Mouse (Mus musculus) cerebellum, adult 11-12 months (tissue): ENCODE results near the gene Pbx3.
A peak's percentile ranks its signal among the peaks of the same experiment; 100 is the strongest.

Source experiments
- DNase-seq: peaks from one replicate; pipeline ENCODE4 v3.0.0; 2022

Gene Pbx3

DNA sequence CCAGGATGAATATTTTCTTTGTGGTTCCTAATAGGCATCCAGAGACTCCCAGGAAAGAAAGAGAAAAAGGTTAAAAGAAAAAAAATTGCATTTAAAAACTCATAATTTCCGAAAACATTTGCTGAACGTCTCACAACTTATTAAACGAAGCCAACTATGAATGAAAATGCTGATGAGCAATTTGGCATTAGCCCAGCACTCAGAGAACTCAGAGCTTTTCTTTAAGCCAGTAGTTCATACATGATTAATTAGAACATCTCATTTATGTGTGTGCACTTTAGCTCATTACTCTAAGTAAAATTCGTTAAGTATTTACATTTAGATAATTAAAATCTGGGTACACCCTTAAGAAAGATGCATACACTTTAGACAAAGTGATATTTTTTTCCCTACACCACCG lies 155.3 kb downstream of the Pbx3 start:
- no peak for DNase-seq

DNA sequence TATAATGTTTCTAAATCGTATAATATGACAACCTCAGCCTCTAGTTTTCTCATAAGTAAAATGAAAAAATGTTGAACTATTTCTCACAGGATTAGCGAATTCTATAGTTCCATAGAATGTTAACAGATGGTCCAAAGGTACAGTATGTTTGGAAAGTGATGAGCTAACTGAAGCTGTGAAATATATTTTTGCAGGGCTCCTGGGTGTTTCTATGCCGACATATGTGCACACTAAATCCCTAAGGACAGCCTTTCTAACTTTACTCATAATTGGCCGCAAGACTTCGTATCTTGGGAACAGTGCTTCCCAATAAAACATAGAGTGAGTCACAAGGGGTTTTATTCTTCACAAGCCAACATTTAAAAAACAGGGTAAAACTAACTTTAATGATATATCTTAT lies 157.4 kb downstream of the Pbx3 start:
- DNase-seq = no peak

DNA sequence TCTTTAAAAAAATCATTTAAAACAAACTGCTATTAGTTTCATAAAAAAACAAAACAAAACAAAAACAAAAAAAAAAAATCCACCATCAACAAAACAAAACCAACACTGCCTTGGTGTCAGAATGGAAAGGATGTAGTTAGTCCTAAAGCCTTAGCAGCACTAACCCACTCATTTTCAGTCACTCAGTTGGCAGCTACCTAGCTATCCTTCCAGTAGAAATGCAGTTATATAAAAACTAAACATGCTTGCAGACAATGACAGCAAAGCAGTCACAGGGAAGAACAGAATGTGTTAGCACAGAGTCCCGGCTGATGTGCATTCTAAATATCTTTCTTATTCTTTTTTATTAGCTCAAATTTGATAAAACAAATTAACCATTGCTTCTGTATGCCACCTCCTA lies 160.5 kb downstream of the Pbx3 start:
- DNase-seq = no peak

DNA sequence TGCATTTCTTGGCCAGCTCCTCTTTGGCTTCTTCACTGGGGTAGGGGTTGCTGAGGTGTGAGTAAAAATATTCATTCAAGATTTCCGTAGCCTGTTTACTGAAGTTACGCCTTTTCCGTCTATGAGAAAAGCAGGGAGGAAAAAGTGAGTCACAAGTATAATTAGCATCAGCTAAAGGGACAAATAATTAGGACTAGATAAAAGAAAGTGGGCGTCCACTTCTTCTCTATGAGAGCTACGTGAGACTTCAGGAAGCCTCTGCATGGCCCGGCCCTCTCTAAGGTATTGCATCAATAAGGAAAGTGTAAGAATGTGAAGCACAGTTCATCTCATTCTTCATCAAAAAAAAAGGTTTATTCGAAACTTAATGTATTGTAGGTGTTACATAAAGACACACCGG lies 168.1 kb downstream of the Pbx3 start:
- DNase-seq = no peak

DNA sequence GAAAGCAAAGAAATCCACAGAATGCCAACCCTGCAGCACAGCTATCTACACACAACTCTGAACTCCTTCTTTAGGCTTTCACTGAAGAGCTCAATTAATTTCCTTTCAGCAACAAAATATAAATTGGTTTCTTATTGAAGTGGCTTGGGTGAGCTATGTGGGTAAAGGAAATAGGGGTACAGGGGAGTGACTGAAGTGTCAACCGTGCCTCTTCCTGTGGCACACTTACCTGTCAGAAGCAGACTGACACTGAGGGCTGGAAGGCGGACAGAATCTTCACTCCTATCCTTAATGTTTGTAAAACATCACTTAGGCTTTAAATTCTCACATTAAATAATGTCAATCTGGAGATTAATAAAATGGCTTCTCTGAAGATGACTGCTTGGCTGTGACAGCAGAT lies 168.6 kb downstream of the Pbx3 start:
- no peak for DNase-seq

DNA sequence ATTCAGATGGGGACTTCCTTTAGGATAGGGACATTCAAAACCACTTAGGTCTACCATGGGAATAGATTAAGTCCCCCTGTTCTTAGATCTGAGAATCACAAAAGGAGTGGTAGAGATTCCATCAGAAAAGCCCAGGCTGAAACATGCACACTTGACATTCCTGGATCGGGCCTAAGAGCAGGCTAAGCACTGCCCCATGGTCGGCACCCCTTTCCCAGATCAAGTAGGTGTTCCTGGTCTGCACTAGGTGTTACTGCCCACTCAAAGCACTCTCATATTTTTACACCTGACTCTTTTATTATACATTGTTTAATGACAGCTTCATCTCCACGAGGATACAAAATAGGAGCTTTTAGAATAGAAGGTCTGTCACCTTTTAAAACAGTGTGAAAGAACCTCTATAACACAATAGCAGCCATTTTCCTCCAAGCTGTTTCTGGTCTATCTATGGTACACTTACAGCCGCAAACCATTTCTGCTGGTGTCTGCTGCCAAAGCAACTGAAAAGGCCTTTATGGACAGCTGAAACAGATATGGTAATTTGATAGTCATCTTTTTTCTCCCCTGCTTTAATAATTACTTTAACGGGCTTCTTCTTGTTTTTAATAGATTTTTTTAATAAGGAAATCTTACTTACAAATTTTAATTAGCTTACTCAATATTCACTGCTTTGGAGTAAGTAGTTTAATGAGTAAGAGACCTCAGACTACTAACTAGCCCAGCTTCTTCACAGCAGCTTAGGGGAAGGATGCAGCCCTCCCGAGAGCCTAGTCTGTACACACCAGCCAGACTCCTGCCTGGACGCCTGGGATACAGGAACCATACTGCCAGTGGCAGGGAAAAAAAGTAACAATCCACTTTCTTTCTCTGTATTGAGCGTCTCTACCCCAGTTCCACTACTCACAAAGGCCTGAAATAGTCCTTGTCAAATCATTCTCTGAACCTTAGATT lies 178.8 kb downstream of the Pbx3 start:
- DNase-seq = no peak

DNA sequence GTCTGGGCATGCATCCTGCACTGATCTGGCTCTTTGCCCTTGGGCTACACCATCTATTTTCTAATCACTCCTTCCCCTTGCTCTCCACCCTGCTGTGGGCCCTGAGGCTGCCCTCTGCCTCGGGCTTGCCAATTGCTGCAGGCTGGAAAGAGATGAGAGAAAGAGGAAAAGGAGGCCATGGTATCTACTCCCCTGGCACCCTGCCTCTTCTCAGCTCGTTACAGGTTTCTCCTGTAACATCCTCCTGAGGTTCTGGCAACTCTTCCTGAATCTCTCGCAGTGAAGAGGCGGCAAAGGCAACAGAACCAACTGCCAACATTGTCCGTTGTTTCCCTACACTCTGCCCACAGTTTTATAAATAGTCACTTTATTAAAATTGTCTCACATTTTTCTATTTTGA lies 179.7 kb downstream of the Pbx3 start:
- DNase-seq = peak; percentile 63

DNA sequence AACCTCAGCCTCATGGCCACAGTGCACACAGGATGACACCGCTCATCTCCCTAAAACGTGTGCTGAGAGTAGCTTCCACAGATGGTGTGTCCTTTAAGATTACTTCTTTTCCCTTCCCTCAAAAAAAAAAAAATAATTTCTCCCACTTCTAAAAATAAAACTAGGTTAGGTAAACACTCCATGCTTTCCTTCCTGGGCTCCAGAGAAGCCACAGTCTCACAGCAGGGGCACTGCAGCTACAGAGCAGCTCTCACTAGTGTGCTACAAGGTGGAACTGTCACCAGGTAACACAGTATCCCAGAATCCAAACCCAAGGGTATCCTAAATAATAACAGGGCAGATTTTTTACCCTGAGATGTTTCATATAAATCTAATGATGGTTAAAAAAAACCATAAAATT lies 185.6 kb downstream of the Pbx3 start:
- DNase-seq = no peak

DNA sequence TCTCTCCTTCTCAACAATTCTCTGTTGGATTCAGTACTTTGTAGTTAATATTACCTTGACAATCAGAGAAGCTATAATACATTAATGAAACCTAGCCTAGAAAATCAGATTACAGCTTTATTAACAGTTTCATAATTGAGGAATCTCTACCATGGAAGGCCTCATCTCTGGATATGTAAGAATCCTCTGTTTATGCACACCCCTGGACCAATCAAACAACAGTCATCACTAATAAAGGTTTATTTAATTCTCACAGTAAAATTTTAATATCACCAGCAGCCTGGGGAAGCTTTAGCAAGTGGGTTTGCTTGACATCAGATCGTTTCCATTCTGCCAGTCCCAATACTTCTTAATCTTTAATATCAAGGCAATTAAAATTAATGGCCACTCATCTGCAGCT lies 191.3 kb downstream of the Pbx3 start:
- DNase-seq = no peak

DNA sequence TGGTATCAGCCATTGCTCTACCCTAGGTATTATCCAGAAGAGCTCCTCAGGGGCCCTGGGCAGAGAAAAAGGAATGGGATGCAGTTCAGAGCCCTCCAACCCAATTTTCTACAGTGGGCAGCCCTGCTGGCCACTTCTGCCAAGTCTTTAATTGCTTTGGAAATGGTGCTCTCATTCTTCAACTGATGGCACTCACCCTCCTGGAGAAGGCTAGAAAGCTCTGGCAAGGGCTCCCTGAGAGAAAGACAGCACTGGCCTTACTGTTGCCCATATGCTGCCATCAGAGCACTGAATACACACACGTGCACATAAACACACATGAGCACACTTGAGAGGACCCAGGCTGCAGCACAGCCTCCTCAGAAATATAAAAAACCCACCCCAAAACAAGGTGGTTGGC lies 193.6 kb downstream of the Pbx3 start:
- no peak for DNase-seq

DNA sequence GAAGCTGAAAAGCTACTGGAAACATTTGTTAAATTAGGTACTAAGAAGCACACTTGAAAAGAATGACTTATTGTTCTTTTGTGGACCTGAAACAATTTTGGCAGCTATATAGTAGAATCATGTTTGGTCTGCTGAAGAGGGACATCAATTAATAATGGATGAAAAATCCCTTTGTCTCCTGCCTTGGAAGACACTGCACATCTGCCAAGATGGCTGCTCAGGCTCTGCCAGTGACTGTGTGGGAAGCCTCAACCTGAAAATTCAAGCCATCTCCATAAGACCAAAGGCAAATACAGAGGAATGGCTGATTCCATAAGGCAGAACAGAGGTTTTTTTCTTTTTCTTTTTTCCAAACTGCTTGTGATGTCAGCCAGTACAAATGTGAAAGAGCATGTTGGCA lies 194.3 kb downstream of the Pbx3 start:
- no peak for DNase-seq

DNA sequence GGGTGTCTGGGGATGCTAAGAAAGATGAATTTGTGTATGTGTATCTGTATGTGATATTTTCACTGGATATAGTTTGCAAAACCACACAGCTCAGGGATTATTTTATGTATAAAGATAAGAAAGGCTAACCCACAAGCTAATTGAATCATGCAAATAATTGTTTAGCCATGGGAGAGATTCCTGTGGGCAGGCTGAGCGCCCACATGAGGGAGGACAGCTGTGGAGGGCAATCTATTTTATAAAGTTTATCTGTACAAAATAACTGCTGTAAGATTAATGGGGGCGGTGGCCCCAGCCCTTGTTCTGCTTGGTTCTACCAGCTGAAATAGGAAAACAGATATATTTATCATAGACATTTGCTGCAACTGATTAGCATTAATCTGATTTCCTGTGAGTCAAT lies 202.5 kb downstream of the Pbx3 start:
- no peak for DNase-seq

DNA sequence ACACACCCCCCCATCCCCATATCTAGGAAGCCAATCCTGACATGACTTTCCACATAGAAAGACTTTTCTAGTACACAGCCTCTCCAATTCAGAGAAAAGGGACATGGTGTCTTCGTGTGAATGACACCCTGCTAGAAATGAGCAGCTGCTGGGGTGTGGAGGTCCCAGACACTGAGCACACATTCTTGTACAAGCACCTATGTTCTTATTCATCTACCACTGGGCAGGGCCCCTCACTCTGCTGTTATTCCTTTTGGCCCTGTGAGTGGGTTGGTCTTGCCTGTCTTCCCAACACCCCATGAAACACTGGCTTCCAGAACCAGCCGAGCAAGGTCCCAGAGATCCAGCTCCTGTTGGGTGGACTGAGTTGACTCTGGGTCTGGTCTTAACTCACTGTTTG lies 203.3 kb downstream of the Pbx3 start:
- DNase-seq = no peak

DNA sequence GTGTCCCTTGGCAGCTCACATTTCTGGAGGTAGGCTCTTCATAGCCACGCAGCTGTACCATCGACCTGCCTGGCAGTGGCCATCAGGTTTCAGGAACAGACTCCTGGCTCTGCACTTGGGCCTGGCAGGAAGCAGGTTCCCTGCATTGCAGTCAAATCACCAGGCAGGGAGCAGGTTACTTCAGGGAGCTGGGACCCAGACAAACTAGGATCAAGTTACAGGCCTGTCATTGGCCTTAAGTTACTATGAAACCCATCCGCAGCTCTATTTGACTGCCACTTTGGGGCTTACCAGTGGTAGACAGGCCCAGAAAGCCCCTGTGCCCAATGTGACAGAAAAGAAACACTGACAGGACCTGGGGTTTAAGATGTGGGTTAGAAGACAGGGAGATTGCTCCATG lies 204.8 kb downstream of the Pbx3 start:
- DNase-seq = no peak

DNA sequence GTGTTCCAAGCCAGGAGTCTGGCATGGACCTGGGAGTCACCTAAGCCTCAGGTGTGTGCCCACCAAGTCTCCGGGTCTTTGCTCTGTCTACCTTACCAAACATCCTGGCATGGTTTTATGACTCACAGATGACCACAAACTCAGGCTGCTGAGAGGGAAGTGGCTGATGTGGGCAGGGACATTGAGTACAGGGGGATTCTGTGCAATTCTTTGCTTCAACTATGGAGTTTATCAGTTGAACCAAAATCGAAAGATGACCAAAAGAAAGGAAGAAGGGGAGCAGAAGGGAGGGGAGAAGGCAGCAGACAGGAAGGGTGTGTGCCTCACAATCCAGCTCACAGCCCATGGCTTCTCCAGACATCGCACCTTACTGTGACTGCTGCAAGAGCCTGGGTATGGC lies 210.5 kb downstream of the Pbx3 start:
- no peak for DNase-seq

DNA sequence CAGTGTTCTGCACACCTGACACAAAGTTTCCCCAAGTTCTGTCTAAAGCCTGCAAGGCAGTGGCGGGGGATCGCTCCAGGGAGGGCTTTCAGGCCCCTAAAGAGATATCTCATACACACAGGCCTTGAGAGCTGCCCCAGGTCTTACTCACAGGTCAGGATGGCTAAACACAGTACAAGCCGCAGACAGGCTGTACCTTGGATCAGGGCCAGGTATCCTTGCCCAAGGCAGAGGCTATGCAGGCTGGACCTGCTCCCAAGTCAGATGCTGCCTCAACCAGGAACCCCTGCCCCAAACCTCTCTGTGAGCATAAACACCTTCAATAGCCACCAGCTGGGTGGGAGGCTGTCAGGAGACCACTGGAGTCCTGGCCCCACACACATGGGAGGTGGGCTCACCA lies 215.2 kb downstream of the Pbx3 start:
- no peak for DNase-seq

DNA sequence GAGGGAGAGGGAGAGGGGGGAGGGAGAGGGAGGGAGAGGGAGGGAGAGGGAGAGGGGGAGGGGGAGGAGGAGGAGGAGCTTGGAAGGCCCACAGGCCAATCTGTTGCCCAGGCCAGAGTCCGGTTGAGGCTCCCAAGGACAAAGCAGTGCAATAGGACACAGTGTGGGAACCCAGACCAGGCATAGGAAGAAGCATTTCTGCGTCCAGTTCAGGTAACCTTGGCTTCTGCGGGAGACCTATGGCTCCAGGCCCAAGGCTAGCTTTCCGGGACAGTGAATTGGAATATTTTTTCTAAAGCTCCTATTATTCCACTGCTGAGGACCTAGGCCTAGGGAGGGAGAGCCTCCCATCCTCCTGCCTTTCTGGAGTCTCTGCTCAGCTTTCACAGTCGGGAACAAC lies 218.1 kb downstream of the Pbx3 start:
- no peak for DNase-seq

DNA sequence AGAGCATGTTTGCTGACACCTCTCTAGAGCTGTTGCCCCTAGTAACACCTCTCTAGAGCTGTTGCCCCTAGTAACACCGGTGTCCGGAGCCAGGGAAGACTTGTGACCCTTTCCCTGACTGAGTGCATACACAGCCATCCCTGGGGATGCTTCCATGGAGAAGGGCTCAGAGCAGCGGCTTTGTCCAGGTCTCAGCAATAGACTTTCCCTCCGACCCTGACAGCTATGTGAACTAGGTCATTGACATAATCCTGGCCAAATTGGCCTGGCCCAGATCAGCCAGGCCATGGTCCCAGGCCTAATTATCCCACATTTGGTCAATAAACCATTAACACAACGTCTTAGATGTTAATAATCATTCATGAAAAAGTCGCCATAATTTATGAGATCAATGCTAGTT lies 219.6 kb downstream of the Pbx3 start:
- no peak for DNase-seq

DNA sequence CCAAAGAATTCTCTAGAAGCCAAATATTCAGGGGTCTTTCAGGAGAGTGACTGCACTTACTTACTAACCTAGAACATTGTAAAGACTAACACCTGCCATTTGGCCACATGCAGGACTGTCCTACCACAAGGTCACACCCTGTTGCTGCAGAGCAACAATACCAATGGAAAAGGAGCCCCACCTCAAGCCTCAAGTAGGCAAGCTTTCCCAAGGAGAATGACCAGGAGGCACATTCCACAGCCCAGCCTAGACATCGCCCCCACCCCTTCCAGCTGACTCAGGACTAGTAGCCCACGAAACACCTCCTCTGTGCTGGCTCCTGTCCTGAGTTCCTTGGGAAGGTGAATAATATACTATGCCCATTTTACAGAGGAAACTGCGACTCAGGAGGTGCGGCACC lies 222.4 kb downstream of the Pbx3 start:
- no peak for DNase-seq

DNA sequence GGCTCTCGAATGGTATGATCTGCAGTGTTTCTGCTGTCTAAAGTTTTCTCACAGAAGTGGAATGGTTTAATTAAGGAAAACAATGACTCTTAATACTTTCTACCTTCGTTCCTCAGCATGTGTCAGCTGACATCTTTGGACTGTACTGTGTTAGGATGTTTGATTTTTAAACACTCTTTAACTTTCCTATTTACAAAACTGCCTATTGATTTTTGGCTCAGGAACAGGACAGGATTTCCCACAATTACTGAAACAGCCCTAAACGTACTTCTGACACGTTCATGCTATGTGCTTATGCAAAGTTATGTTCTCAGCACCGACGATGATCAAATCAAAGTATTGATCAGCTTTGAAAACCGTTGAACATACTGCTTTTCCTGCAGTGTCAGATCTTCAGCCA lies 224.7 kb downstream of the Pbx3 start:
- no peak for DNase-seq

DNA sequence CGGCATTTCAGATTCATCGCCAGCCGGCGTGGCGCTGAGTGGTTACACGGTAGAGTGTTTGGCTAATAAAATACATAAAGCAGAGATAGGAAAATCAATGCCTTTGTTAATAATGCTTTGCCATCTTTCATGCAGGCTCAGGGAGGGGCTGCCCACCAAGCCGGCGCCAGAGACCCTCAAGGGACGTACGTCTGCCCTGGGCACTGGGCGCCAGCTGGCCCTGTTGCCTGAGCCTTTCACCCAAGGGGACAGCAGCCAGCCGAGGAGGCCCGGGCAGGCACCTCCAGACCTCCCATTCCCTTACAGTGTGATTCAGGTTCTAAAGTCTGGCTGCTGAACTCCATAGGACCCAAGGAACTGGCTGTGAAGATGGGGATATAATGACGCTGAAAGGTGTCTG lies 225.5 kb downstream of the Pbx3 start:
- no peak for DNase-seq

DNA sequence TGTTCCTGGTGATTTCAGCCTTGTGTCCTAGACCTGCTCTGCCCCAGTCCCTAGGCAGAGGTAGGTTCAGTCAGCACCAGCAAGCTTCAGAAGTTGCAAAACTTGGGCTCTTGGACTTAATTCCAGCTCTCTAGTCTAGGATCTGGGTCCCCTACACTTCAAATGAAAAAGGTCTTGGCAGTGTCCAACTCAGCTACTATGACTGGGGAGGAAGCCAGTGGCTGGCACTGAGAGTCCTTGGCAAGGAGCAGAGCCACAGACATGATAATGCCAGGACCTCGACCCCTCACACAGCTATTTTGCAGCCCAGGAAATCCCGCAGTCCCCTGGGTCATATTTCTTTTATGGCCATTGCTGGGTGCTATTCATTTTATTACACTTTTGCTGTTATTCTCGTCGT lies 225.9 kb downstream of the Pbx3 start:
- peak; percentile 23 for DNase-seq

DNA sequence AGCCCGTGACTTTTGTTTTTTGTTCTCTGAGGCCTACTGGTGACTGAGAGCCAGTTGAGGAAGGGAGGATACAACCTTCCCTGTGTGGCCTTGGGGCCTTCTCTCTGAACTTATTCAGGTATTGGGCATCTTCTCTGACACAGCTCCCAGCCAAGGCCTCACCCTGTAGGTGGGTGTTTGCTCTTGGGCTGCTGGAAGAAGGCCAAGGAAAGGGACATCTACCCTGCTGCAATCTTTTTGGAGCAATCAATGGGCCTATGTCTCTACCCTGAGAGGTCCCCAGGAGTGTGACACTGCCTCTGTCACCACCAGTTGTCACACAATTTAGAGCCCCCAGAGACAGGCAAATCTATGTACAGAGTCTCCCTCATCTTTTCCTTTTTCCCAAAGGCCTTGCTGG lies 226.5 kb downstream of the Pbx3 start:
- no peak for DNase-seq

DNA sequence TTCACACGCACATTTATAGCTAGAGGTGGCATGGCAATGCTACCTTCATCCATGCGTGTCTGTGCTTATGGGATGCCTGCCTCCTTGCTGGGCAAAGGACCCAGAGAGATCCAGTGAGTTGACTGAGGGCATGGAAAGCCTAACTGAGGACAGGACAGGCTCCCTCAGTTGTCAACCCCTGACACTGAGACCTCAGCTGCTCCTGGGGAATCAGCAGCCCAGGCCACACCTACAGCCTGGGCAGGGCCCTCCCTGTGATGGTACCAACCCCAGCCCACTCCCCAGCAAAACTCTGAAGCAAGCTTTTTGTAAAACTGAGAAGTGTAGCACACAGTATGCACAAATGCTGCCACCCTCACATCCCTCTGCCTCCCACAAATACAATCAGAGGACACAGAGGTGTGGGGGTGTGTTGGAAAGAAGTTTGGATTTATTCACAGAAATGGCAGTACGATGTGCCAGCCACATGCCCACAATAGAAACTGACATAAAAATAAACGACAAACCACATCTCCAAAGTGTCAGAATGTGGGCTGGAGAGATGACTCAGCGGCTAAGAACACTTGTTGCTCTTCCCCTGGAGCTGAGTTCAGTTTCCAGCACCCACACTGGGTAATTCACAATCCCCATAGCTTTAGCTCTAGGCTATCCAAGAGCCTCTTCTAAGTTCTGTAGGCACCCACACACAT lies 233.3 kb downstream of the Pbx3 start:
- DNase-seq = no peak

DNA sequence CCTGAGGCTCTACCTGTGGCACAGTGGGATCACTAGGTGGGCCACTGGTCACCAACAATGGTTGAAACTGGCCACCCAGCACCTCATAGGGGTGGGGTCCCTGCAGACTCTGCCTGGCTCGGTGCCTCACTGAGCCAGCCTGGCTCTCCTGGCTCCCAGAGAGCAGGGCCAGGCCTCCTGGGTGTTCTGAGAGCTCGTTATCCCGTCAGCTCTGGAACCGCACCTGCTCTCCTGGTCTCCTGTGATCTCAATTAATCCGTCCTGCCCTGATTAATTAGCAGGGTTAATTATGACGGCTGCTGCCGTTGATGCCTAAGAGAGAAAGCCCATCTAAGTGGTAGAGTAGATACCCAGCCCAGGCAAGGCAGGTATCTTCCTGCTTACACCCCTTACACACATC lies 237.6 kb downstream of the Pbx3 start:
- no peak for DNase-seq
